Mouse (Mus musculus) adrenal gland, postnatal 14 days (tissue): Measurements from ENCODE around the gene Smc3. TPM values are rescaled to one million over a fixed set of nuclear protein-coding genes. Genes with fewer than 3 reads are reported as not detected.
A peak's percentile ranks its signal among the peaks of the same experiment; 100 is the strongest.
"Not testable (repeated sequence)": the region's sequence is repeated elsewhere in the genome, so short reads cannot be mapped to it uniquely, and the experiment has no call there.

Source experiments
- DNase-seq: peaks from one replicate; pipeline ENCODE4 v3.0.0; 2021; ENCODE audit warnings: mixed read lengths
- total RNA-seq: library from RNA; stranded (reverse); gene quantifications from 2 replicates; pipeline ENCODE4 v1.2.3, GENCODE M21; 2021

Smc3 gene
- total RNA-seq, 1 experiment from 2014 or later, result 38.2 TPM

- no peak for DNase-seq
Measured at GRCm38 (mm10) chr19:53576061-53576460, 24.1 kb upstream of the Smc3 start.

DNA sequence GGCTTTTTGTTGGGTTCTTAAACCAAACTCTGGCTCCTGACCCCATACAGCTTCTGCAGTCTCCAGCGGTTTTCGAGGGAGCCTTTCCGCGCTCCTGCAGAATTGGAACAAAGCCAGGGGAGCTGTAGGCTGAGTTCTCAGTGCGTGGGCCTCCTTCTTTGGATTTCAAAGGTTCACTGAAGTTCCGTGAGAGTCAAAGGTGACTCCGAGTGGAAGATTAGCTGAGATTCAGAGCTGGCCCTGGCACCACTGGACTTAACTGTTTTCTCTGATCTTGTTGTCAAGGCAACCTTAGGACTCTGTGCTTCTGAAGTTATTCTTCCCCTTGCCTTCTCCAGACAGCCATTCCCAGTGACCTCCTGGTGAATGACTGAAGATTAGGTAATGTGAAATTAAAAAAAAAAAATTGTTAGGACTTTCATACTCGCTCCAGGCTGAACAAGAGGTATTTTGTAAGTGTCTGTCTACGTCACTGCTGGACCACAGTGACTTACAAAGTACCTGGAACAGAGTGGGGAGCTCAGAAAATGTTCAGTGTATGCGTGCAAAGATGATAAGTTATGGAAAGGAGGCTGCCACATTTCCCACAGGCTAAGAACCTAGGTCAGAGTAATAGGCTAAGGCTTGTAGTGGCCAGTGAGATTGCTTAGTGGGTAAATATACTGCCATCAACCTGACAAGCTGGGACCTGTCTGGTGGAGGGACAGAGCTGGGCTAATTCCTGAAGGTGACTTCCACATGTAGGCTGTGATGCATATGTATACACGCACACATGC, 23.0 kb upstream of the Smc3 start:
- DNase-seq, result peak; percentile 33

GRCm38 (mm10) chr19:53578597-53579252, 21.5 kb upstream of the Smc3 start:
- DNase-seq, result peak; percentile 81

DNA sequence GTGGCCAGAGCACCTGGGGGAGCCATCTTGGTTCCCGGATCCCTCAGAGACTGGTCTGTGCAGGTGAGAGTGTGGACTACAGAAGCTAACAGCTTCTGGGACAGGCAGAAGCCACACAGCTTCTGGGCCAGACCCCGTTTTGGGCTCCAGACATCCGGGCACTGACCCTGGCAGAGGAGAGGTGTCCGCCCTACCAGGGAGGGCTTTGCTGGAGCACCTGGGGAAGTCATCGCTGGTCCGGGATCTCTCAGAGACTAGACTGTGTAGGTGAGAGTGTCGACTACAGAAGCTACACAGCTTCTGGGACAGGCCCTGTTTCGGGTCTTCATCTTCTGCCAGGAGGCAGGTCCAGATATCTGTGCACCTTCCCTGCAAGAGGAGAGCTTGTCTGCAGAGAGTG, 19.9 kb upstream of the Smc3 start:
- not testable (repeated sequence) for DNase-seq

DNA sequence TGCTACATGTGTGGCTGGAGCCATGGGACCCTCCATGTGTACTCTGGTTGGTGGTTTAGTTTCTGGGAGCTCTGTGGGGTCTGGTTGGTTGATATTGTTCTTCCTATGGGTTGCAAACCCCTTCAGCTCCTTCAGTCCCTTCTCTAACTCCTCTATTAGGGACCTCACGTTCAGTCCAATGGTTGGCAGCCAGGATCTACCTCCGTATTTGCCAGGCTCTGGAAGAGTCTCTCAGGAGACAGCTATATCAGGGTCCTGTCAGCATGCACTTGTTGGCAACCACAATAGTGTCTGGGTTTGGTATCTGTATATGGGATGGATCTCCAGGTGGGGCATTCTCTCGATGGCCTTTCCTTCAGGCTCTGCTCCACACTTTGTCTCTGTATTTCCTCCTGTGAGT, 12.5 kb upstream of the Smc3 start:
- not testable (repeated sequence) for DNase-seq

DNA sequence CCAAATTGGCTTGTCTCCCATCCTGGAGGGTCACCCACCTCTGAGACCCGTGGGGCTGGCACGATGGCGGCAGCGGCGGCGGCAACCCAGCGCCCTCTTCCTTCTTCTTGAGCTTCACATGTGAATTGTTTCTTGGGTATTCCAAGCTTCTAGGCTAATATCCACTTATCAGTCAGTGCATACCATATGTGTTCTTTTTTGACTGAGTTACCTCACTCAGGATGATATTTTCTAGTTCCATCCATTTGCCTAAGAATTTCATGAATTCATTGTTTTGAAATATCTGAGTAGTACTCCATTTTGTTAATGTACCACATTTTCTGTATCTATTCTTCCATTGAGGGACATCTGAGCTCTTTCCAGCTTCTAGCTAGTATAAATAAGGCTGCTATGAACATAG, 11.2 kb upstream of the Smc3 start, which contains the start of gene Nutf2-ps1:
TSS of gene Nutf2-ps1 (minus strand) at position 101 of the 400 bp plus-strand sequence.
- not testable (repeated sequence) for DNase-seq

DNA sequence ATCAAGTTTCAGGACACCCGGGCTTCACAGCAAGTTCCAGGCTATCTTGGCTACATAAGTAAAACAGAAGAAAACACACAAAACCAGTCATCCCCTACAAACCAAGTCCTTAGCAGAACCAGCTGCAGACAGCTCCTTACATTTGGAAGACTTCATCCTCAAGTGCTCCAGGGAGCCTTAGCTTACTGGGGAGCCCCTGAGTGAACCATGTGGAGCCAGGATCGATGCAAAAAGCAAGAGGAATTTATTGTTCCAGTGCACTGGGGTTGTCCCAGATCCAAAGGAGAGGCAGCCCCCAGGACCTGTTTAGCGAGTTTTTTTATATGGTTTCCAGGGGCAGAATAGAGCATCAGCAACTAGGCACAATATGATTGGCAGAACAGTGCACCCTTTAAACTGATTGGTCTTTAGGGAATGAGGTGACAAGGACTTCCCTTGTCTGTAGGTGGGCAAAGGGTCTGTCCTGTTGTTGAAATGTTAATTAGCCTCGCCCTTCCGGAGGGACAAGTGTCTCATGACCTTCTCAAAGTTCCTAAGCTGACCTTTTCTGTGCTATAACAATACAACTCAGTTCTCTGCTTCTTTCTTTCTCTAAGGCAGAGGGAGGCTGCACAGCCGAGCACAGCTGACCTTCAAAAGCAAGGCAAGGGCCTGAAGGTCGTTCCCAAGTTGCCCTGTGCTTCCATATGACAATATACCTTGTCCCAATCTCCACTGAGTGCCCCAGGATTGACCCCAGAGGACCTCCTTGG, 3.3 kb upstream of the Smc3 start:
- DNase-seq, result no peak

GRCm38 (mm10) chr19:53600549-53601362, 558 bp downstream of the Smc3 start:
- peak; percentile 75 for DNase-seq

GRCm38 (mm10) chr19:53601363-53601655, 1.1 kb downstream of the Smc3 start:
- no peak for DNase-seq

GRCm38 (mm10) chr19:53608921-53609320, 8.7 kb downstream of the Smc3 start:
- DNase-seq, result no peak

DNA sequence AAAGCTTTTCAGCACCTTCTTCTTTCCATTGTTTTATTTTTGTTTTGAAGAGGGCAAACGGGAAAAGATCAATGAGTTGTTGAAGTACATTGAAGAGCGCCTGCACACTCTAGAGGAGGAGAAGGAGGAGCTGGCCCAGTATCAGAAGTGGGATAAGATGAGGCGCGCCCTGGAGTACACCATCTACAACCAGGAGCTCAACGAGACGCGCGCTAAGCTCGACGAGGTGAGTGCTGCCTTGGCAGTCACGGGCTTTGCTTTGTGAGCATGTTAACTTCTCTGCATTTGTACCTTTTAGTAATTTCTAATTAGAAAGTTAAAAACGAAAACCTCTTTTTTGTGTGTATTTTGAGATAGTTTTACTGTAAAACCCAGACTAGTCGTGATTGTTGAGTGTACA, 21.5 kb downstream of the Smc3 start:
- no peak for DNase-seq

GRCm38 (mm10) chr19:53638041-53638440, 37.8 kb downstream of the Smc3 start:
- no peak for DNase-seq

- DNase-seq, result no peak
Measured at GRCm38 (mm10) chr19:53638727-53639126, 38.5 kb downstream of the Smc3 start.

DNA sequence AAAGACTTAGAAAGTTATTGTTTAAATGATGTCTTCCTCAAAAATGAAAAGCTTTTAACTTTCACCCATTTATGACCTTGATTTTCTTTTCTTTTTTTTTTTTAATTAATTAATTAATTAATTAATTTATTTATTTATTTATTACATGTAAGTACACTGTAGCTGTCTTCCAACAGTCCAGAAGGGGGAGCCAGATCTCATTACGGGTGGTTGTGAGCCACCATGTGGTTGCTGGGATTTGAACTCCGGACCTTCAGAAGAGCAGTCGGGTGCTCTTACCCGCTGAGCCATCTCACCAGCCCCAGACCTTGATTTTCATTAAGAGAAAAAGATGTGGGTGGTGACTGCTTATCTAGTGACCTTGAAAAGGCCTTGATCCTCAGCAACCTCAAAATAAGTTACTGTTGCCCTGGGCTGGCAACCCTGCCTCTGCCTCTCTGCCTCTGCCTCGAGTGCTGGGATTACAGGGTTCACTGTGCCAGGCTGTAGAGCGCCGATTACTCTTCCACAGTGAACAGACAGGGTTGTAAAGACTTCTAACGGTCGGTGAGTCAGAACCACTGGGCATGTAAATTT, 43.9 kb downstream of the Smc3 start:
- peak; percentile 29 for DNase-seq

- no peak for DNase-seq
Measured at GRCm38 (mm10) chr19:53647301-53647700, 47.1 kb downstream of the Smc3 start.

- no peak for DNase-seq
Measured at GRCm38 (mm10) chr19:53648056-53648455, 47.9 kb downstream of the Smc3 start.

DNA sequence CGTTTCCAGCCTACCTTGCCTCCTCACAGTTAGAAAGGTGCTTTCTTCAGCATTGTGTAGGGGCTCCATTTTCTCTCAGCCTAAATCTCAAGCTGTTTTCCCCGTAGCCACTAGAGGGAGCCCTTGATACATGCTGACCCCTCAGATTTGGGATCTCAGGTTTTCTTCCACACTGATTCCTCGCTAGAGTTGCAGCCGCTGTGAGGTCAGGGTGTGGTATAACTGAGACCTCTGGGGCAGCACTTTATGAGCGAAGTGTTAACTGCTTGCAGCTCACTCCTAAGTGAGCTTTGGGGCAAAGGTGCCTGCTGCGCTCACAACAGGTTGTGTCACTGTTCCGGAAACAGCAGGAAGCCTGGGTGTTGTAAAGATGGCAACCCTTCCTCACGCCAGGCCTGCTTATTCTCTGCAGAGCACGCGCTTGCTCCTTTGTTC, 48.6 kb downstream of the Smc3 start:
- DNase-seq, result peak; percentile 82

GRCm38 (mm10) chr19:53649361-53649760, 49.2 kb downstream of the Smc3 start:
- no peak for DNase-seq

- DNase-seq, result no peak
Measured at GRCm38 (mm10) chr19:53649802-53650201, 49.6 kb downstream of the Smc3 start.

- DNase-seq, result no peak
Measured at GRCm38 (mm10) chr19:53650921-53651320, 50.7 kb downstream of the Smc3 start.

DNA sequence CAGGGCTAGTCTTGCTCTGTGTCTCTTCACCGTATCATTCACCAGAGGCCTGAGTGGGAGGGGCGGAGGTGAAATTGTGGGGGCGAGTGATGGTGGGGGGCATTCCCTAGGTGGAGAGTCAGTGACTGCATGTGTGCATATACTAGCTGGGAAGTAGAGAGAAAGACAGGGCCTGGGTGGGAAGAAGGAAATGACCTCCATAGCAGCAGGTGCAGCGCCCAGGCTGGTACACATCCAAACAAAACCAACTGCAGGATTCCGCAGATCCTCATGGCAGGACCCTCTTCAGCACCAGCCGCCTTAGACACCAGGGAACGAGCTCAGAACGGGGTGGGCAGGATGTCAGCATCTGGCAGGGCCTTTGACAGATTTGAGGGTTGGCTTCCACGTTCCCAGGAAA, 52.1 kb downstream of the Smc3 start:
- no peak for DNase-seq
